Mouse (Mus musculus): ENCODE measurements around the gene Cyp4a12b. TPM values are rescaled to one million over a fixed set of nuclear protein-coding genes. Genes with fewer than 3 reads are reported as not detected.

Cyp4a12b gene
- total RNA-seq (2023): not detected

DNA sequence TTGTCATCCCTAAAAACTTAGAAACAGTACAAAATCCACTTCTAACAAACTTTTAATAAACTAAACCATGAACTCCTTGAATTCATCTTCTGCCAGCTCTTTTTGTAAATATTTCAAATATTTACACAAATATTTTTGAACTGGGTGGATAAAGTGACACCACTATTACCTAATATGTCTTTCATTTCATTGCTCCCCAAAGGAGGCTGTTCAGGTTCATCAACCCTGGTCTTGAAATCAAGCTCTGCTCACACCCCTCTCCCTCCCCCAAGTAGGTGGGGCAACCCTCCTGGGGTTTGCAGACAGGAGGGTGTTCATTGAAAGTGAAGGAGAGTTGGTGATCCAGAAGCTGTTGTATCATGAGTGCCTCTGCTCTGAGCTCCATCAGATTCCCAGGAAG lies at the start of gene Cyp4a12b:
TSS of gene Cyp4a12b (plus strand) at position 301 of the 400 bp plus-strand sequence.

DNA sequence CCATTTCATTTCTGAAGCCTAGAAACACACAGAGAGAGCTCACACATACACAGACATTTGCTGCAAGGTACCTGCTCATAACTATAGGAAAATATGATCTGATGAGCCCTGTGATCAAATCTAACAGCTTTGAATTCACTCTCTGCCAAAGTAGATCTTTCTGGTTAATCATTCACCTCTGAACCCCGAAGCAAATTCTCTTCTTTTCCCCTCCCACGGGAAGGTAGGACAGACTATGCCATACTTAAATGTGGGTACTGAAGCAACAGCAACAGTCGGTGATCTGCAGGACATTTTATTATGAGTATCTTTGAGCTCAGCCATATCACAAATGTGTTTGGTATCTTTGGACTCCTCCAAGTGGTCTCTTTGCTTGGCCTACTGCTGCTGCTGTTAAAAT lies 40.9 kb downstream of the Cyp4a12b start, which contains the start of gene Cyp4a30b:
TSS of gene Cyp4a30b (plus strand) at position 301 of the 400 bp plus-strand sequence.

Other genes starting within 250 kb of the Cyp4a12b start
- not detected for gene Cyp4a29, start 169.5 kb upstream of the Cyp4a12b start, total RNA-seq (2023)
- gene Cyp4a12a, start 112.6 kb upstream of the Cyp4a12b start, total RNA-seq (2023): not detected
- not detected for gene Cyp4a30b, start 41.0 kb downstream of the Cyp4a12b start, total RNA-seq (2023)
- gene Cyp4a14, start 84.5 kb downstream of the Cyp4a12b start, total RNA-seq (2023): not detected
- not detected for gene Cyp4a10, start 106.6 kb downstream of the Cyp4a12b start, total RNA-seq (2023)
- gene Cyp4a31, start 152.0 kb downstream of the Cyp4a12b start, total RNA-seq (2023): not detected
- gene Cyp4a32, start 189.3 kb downstream of the Cyp4a12b start, total RNA-seq (2023): not detected
- not detected for gene Cyp4b1, start 236.1 kb downstream of the Cyp4a12b start, total RNA-seq (2023)